Mouse (Mus musculus) adrenal gland, adult 18-20 months (tissue): ENCODE results near the gene Gm11084. TPM values are rescaled to one million over a fixed set of nuclear protein-coding genes. Genes with fewer than 3 reads are reported as not detected.

ENCODE experiments used
- DNase-seq, 2 experiments: peaks; one replicate each; pipeline ENCODE4 v3.0.0; 2021 to 2022; ENCODE audit warnings: low spot score in 2 of 2
- microRNA-seq, 2 experiments: library from miRNA; unstranded; fragments of <30 nt; microRNA quantifications; one replicate each; pipeline ENCODE4 v1.2.0; 2021; ENCODE audit warnings: borderline number of aligned reads in 2 of 2
- total RNA-seq, 2 experiments: library from RNA; stranded (reverse); gene quantifications; 1 replicate in 1 of 2; 2 replicates in 1 of 2; pipeline ENCODE4 v1.2.3; 2021

Gm11084 gene
- total RNA-seq, 2 experiments from 2014 or later, result not detected

GRCm38 (mm10) chr2:72956415-72956814 lies 30.1 kb downstream of the Gm11084 start:
- no peak for DNase-seq

GRCm38 (mm10) chr2:72952979-72953378 lies 33.5 kb downstream of the Gm11084 start:
- DNase-seq, result no peak

- DNase-seq, result no peak
Observed at GRCm38 (mm10) chr2:72935937-72936336, 50.6 kb downstream of the Gm11084 start.

GRCm38 (mm10) chr2:72932186-72932585 lies 54.3 kb downstream of the Gm11084 start:
- no peak for DNase-seq

- DNase-seq, result no peak
Observed at GRCm38 (mm10) chr2:72924981-72925380, 61.5 kb downstream of the Gm11084 start.

Small RNA genes within 50 kb of the gene (microRNA-seq; reads per million reads assigned to microRNA genes)
- gene Gm25960, result 0 reads per million in 2 experiments

Other genes with a start within 250 kb of the Gm11084 start
- 10 to 100 TPM; 48.2 to 57.3 TPM for gene Sp3, start 6.3 kb downstream of the Gm11084 start, total RNA-seq
- 10 to 100 TPM; 48.1 to 54.0 TPM for gene Ola1, start 232.2 kb upstream of the Gm11084 start, total RNA-seq